Mouse (Mus musculus) lung, embryonic 14.5 days (tissue): ENCODE measurements at regions not wholly inside any gene's neighbourhood (a gene's known extent, or its start where the extent isn't known, plus 50 kb on each side); places are given as distances from the start of the nearest gene placed in this dataset.

Source experiments
- ATAC-seq: fragments of 200-750 bp; cut with Nextera tagmentation; 2 replicates; pipeline ENCODE4 v1.8.0; 2017; ENCODE audit warnings: mild to moderate bottlenecking, moderate TSS enrichment, moderate library complexity; ENCODE audit not compliant: insufficient read depth
- DNase-seq: peaks from one replicate; pipeline ENCODE4 v3.0.0-alpha.2; 2015
- H3K27ac ChIP-seq: fragments of 300-500 bp; sonication (generic); 2 replicates; pipeline ENCODE4 v1.5.1; 2014; ENCODE audit warnings: low read depth, mild to moderate bottlenecking, moderate library complexity
- H3K27me3 ChIP-seq: fragments of 300-500 bp; sonication (generic); 2 replicates; pipeline ENCODE4 v1.6.1; 2014; ENCODE audit warnings: low read length, control low read depth; ENCODE audit not compliant: insufficient read depth
- H3K36me3 ChIP-seq: fragments of 300-500 bp; sonication (generic); 2 replicates; pipeline ENCODE4 v1.6.1; 2014; ENCODE audit warnings: control low read depth; ENCODE audit not compliant: insufficient read depth
- H3K4me1 ChIP-seq: fragments of 300-500 bp; sonication (generic); 2 replicates; pipeline ENCODE4 v1.6.1; 2014; ENCODE audit warnings: antibody characterized with exemption, control low read depth; ENCODE audit not compliant: insufficient read depth
- H3K4me2 ChIP-seq: fragments of 300-500 bp; sonication (generic); 2 replicates; pipeline ENCODE4 v1.6.1; 2014; ENCODE audit warnings: mild to moderate bottlenecking
- H3K4me3 ChIP-seq: fragments of 300-500 bp; sonication (generic); 2 replicates; pipeline ENCODE4 v1.5.1; 2014; ENCODE audit warnings: low read depth, low read length
- H3K9ac ChIP-seq: fragments of 300-500 bp; sonication (generic); 2 replicates; pipeline ENCODE4 v1.6.1; 2014
- H3K9me3 ChIP-seq: fragments of 300-500 bp; sonication (generic); 2 replicates; pipeline ENCODE4 v1.6.1; 2016; ENCODE audit warnings: low read depth, low read length, control low read depth
- CTCF ChIP-seq: IDR thresholded peaks from 2 replicates; pipeline ENCODE4 v1.5.1; 2016; ENCODE audit warnings: antibody characterized with exemption, low read depth
- WGBS: fragments of 180-500 bp; shearing (Covaris S2); extraction: QIAGEN DNeasy Blood & Tissue Kit; methylation state at CpG from one replicate; pipeline ENCODE4 v1.1.7; 2014; 5-methylcytosine and 5-hydroxymethylcytosine counted together

DNA sequence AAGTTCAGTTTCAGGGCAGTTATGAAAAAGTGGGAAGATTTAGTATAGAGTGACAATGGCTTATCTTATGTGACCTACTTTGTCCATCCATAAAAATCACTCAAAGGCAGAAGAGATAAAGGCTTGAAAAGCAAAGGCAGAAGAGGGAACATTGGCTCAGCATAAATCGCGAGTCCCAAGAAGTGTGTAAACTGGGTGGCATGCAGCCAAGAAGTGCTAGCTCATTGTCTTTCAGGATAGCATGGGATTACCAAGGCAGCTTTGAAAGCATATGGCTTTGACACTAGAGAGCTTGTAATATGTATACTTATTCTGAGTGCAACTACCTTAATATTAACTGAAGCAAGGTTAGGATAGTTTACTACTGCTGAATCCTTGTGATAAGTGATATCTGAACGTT lies 750.5 kb downstream of the Flrt2 start:
- Histone ChIP-seq H3K36me3 (no peaks in the 10 kb centered on the region), H3K4me2 (no peak overlapping the region), H3K4me3 (no peak overlapping the region), H3K27ac (no peak overlapping the region), H3K9me3 (no peaks in the 10 kb centered on the region), H3K9ac (no peak overlapping the region), H3K4me1 (no peaks in the 10 kb centered on the region), H3K27me3 (no peaks in the 10 kb centered on the region)
- no peak for ATAC-seq
- TF ChIP-seq CTCF = no peak
- 55% methylated on average over 3 of the region's 3 CpGs for WGBS
- peak; percentile 68 for DNase-seq

GRCm38 (mm10) chr12:96453374-96453773 lies 761.3 kb downstream of the Flrt2 start:
- 30% methylated on average over 3 of the region's 3 CpGs for WGBS
- TF ChIP-seq CTCF = no peak
- peak; percentile 85 for ATAC-seq
- Histone ChIP-seq H3K9me3 (no peaks in the 10 kb centered on the region), H3K36me3 (no peaks in the 10 kb centered on the region), H3K27me3 (no peaks in the 10 kb centered on the region), H3K9ac (no peak overlapping the region), H3K4me3 (no peak overlapping the region), H3K4me2 (no peak overlapping the region), H3K27ac (0 out of 2 replicates have a peak overlapping the region, but pooled peaks have one; percentile 18), H3K4me1 (no peaks in the 10 kb centered on the region)
- DNase-seq = peak; percentile 66

DNA sequence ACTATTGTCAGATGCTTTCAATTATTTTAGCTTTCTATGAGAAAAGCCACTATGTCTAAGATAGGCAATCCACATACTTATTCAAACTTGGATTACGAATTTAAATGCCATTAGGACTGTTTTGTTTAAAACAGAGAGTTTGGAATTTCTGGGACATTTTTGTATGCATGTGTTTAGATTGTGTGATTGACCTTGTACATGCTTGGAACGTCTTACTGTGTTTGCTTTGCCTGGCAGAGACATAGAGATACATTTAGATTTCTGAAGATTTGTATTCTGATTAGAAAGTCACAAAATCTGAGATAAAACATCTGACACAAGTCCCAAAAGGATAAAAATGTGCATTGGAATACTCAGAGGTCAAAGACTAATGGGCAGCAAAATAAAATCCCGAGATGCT lies 784.3 kb downstream of the Flrt2 start:
- Histone ChIP-seq H3K4me1 (no peaks in the 10 kb centered on the region), H3K4me2 (no peak overlapping the region)
- ATAC-seq = no peak; the same call in 1 of the 2 replicates

DNA sequence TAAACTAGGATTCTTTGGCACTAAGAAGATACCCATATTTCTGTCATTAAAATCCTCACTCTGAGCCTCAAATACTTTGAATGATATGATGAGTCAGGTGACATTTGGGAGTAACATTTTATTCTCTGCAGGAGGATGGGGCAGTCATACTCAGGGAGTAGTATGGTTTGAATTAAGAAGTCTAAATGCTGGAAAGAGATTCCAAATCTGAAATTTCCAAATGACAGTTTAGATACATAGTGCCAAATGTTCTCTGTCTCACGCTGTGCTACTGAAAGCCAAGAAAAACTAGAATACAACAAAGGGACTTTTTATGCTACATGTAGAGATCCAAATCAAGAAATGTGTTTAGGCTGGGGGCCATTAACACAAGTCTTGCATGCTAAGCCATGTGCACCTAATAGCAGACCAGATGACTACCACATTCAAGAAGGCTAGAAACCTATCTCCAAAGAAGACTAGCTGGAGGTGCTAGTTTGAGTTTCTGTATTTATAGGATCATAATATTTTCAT lies 796.5 kb downstream of the Flrt2 start:
- Histone ChIP-seq H3K27ac (no peak overlapping the region), H3K4me2 (no peak overlapping the region), H3K4me3 (no peak overlapping the region), H3K4me1 (no peaks in the 10 kb centered on the region), H3K36me3 (no peaks in the 10 kb centered on the region), H3K9ac (no peak overlapping the region), H3K9me3 (no peaks in the 10 kb centered on the region), H3K27me3 (no peaks in the 10 kb centered on the region)
- no peak for ATAC-seq
- no peak for TF ChIP-seq CTCF
- WGBS = 69% methylated on average over 1 of the region's 1 CpGs
- no peak for DNase-seq

More for the DNA sequence above, 784.3 kb downstream of the Flrt2 start:
- no peaks in the 10 kb centered on the region for H3K27me3 ChIP-seq
- H3K9ac ChIP-seq = no peak overlapping the region
- H3K9me3 ChIP-seq = no peaks in the 10 kb centered on the region
- no peaks in the 10 kb centered on the region for H3K36me3 ChIP-seq
- 24% methylated on average over 3 of the region's 3 CpGs for WGBS
- no peak for TF ChIP-seq CTCF
- H3K4me3 ChIP-seq = no peak overlapping the region
- H3K27ac ChIP-seq = no peak overlapping the region
- DNase-seq = peak; percentile 24

- H3K9me3 ChIP-seq = no peaks in the 10 kb centered on the region
- DNase-seq = no peak
- H3K4me1 ChIP-seq = no peaks in the 10 kb centered on the region
- H3K4me2 ChIP-seq = no peak overlapping the region
- H3K36me3 ChIP-seq = no peaks in the 10 kb centered on the region
- 78% methylated on average over 1 of the region's 1 CpGs for WGBS
- H3K4me3 ChIP-seq = no peak overlapping the region
- H3K27me3 ChIP-seq = no peaks in the 10 kb centered on the region
- no peak overlapping the region for H3K27ac ChIP-seq
- ATAC-seq = no peak
- no peak for TF ChIP-seq CTCF
- no peak overlapping the region for H3K9ac ChIP-seq
Observed at GRCm38 (mm10) chr12:96509658-96510057, 817.6 kb downstream of the Flrt2 start.

- H3K4me1 ChIP-seq = no peaks in the 10 kb centered on the region
- no peak overlapping the region for H3K27ac ChIP-seq
- no peaks in the 10 kb centered on the region for H3K27me3 ChIP-seq
- H3K4me3 ChIP-seq = no peak overlapping the region
- H3K9me3 ChIP-seq = no peaks in the 10 kb centered on the region
- no peak for ATAC-seq
- H3K36me3 ChIP-seq = no peaks in the 10 kb centered on the region
- DNase-seq = no peak
- no peak overlapping the region for H3K9ac ChIP-seq
- no peak for TF ChIP-seq CTCF
- H3K4me2 ChIP-seq = no peak overlapping the region
- 64% methylated on average over 1 of the region's 1 CpGs for WGBS
Observed at GRCm38 (mm10) chr12:96558824-96559223, 866.8 kb downstream of the Flrt2 start.

DNA sequence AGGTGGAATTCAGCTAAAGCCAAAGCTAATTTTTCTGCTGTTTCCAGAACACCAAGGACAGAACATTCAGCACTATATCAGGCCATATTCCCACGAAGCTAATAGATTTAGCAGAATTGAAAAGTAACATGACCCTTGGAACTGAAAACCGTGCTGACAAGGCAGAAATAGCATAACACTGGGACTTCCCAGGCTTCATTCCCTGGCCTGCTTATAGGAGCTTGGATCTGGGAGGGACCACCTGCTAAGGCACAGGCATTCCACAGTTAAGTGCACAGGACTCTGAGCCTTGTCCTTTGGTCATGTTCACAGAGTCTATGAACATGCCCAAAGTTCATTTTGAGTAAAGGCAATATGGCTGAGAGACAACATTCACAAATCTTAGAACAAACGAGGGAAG lies 902.8 kb downstream of the Flrt2 start:
- WGBS = 50% methylated on average over 3 of the region's 3 CpGs
- H3K36me3 ChIP-seq = no peaks in the 10 kb centered on the region
- no peaks in the 10 kb centered on the region for H3K4me1 ChIP-seq
- ATAC-seq (no peak), DNase-seq (no peak)
- no peak overlapping the region for H3K4me3 ChIP-seq
- no peak overlapping the region for H3K4me2 ChIP-seq
- no peak for TF ChIP-seq CTCF
- H3K27me3 ChIP-seq = no peaks in the 10 kb centered on the region
- H3K9me3 ChIP-seq = no peaks in the 10 kb centered on the region
- H3K9ac ChIP-seq = no peak overlapping the region
- H3K27ac ChIP-seq = no peak overlapping the region

DNA sequence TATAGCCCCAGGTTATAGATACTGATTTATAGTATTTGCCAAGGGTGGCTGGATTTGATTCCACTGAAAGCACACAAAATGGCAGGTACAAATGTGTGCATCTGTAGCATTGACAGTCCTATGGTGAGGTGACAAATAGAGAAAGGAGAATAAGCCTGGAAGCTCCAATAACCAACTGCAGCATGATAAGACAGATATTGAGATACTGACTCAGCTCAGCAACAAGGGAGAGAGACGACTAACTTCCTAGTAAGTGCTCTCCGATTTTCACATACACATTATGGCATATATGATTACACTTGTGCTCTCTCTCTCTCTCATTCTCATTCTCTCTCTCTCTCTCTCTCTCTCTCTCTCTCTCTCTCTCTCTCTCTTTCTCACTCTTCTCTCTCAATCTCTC lies 923.1 kb downstream of the Flrt2 start:
- no peak overlapping the region for H3K4me3 ChIP-seq
- H3K9ac ChIP-seq = no peak overlapping the region
- H3K27ac ChIP-seq = no peak overlapping the region
- no peaks in the 10 kb centered on the region for H3K27me3 ChIP-seq
- 61% methylated on average over 2 of the region's 2 CpGs for WGBS
- H3K4me1 ChIP-seq = no peaks in the 10 kb centered on the region
- DNase-seq (no peak), ATAC-seq (no peak)
- H3K36me3 ChIP-seq = no peaks in the 10 kb centered on the region
- no peak overlapping the region for H3K4me2 ChIP-seq
- no peak for TF ChIP-seq CTCF
- no peaks in the 10 kb centered on the region for H3K9me3 ChIP-seq
